Mouse (Mus musculus): ENCODE measurements around the gene Trpm5. TPM values are rescaled to one million over a fixed set of nuclear protein-coding genes. Genes with fewer than 3 reads are reported as not detected.
A peak's percentile ranks its signal among the peaks of the same experiment; 100 is the strongest.

Trpm5 gene
- total and polyA plus RNA-seq, 3 experiments, result 1.7 to 1.9 TPM; not detected in 1

- TF ChIP-seq USF2 (IDR thresholded peaks at IDR 0.05; ENCODE audit: borderline replicate concordance in 1 of 2, insufficient read depth in 1 of 2, low read depth in 1 of 2, low read length in 2 of 2) (no peak), E2F4 (IDR thresholded peaks at IDR 0.05; ENCODE audit: borderline replicate concordance, low read depth, low read length) (no peak), POLR2AphosphoS5 (IDR thresholded peaks at IDR 0.05; ENCODE audit: borderline replicate concordance, low read depth, low read length) (no peak)
Measured at GRCm38 (mm10) chr7:143057667-143058220, 36.7 kb downstream of the Trpm5 start (continued).

DNA sequence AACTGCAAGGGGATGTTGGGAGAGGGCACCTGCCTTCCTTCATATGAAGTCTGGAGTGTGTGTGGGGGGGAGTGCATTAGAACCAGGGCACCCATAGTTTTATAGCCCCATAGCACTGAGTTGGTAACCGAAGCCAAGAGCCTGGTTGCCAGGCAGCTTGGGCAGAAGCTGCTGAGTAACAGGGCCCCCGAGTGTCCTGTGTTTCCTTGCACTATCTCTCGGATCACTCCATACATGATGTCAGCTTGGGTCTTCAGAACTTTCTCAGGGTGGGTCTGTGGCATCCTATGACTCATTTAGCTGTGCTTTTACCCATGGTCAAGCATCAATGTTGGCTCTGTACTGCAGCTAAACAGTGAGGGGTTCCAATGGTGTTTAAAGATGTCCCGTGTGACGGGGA, 37.4 kb downstream of the Trpm5 start:
- Histone ChIP-seq H3K79me2 (ENCODE audit: control insufficient read depth, insufficient read depth, low read length, poor library complexity) (peaks cover 26% of the 10 kb centered on the region), H3K9me3 (replicated peaks; ENCODE audit: insufficient read depth, low read length) (no peaks in the 10 kb centered on the region), H3K4me3 (ENCODE audit: control insufficient read depth in 1 of 2, insufficient read depth in 1 of 2, low read depth in 2 of 2, low read length in 2 of 2) (no peak overlapping the region), H3K27ac (ENCODE audit: control insufficient read depth, low read depth, low read length) (peak overlapping the region; percentile 95), H3K27me3 (ENCODE audit: control insufficient read depth in 1 of 2, insufficient read depth in 2 of 2, low read length in 2 of 2) (no peaks in the 10 kb centered on the region), H3K36me3 (ENCODE audit: control insufficient read depth in 1 of 2, insufficient read depth in 2 of 2, low read length in 2 of 2) (peaks cover 0 to 58% of the 10 kb centered on the region in 2 experiments; a peak in 2 of 4 replicates), H3K4me1 (ENCODE audit: control insufficient read depth in 1 of 2, insufficient read depth in 2 of 2, low read length in 2 of 2) (peaks cover 38 to 63% of the 10 kb centered on the region in 2 experiments), H3K9ac (ENCODE audit: control insufficient read depth, low read depth, low read length, poor library complexity, severe bottlenecking) (peak overlapping the region; percentile 36)
- DNase-seq (ENCODE audit: low read depth, low spot score), result no peak
- TF ChIP-seq GATA1 (IDR thresholded peaks at IDR 0.05; ENCODE audit: low read depth, low read length) (no peak), ETS1 (IDR thresholded peaks at IDR 0.05; ENCODE audit: low read depth, low read length) (0 out of 2 replicates have a peak, but pooled peaks have one; percentile 10)

DNA sequence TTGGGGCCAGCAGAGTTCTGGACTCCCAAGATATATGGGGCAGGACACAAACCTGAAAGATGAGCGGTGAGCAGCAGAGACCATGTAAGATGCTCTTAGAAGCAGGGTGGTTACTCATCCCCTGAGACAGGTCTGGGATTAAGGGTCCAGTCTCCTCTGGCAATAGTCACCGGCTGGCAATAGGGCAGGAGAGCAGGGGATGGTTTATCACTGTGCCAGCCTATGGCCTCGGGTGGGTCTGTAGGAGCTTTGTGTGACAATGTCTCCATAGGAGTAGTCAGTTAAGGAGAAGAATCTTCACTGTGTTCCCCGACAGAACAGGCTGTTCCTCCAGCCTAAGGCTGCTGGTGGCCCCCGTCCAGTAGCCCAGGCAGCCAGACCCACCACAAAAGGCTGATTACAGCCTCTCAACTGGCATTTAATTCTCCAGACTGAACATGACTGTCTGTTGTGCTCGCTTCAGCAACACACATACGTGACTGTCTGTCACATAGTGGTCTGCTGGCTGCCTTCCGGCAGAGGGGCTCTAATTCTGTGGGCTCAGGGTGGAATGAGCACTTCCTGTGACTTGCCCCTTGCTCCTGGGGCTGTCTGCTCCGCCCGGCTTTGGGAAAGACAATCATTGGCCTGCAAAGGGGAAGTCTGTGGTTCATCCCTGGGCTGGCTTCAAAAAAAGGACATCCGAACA, 38.8 kb downstream of the Trpm5 start:
- Histone ChIP-seq H3K4me1 (ENCODE audit: control insufficient read depth in 1 of 2, insufficient read depth in 2 of 2, low read length in 2 of 2) (peaks cover 45 to 68% of the 10 kb centered on the region in 2 experiments), H3K27ac (ENCODE audit: control insufficient read depth, low read depth, low read length) (peak overlapping the region; percentile 45), H3K79me2 (ENCODE audit: control insufficient read depth, insufficient read depth, low read length, poor library complexity) (peaks cover 26% of the 10 kb centered on the region), H3K27me3 (ENCODE audit: control insufficient read depth in 1 of 2, insufficient read depth in 2 of 2, low read length in 2 of 2) (no peaks in the 10 kb centered on the region), H3K9me3 (replicated peaks; ENCODE audit: insufficient read depth, low read length) (no peaks in the 10 kb centered on the region), H3K36me3 (ENCODE audit: control insufficient read depth in 1 of 2, insufficient read depth in 2 of 2, low read length in 2 of 2) (peaks cover 0 to 65% of the 10 kb centered on the region in 2 experiments; a peak in 2 of 4 replicates), H3K9ac (ENCODE audit: control insufficient read depth, low read depth, low read length, poor library complexity, severe bottlenecking) (peak overlapping the region; percentile 31), H3K4me3 (ENCODE audit: control insufficient read depth in 1 of 2, insufficient read depth in 1 of 2, low read depth in 2 of 2, low read length in 2 of 2) (no peak overlapping the region)
- 0 out of 4 replicates have a peak, but pooled peaks of 1 of the 2 experiments have one; percentile 17 for TF ChIP-seq POLR2A (IDR thresholded peaks at IDR 0.05; ENCODE audit: control insufficient read depth in 1 of 2, insufficient read depth in 1 of 2, low read depth in 1 of 2, low read length in 2 of 2, poor library complexity in 1 of 2)
- TF ChIP-seq EP300 (IDR thresholded peaks at IDR 0.05; ENCODE audit: low read depth in 1 of 2, low read length in 2 of 2), result peak in 1 of 2 experiments; percentile 8; a peak in 1 of 4 replicates
- no peak for TF ChIP-seq JUND (IDR thresholded peaks at IDR 0.05; ENCODE audit: low read depth, low read length)
- TF ChIP-seq ELF1 (IDR thresholded peaks at IDR 0.05; ENCODE audit: low read depth, low read length), result 0 out of 2 replicates have a peak, but pooled peaks have one; percentile 8
- DNase-seq (ENCODE audit: low read depth, low spot score), result peak; percentile 46

- Histone ChIP-seq H3K9ac (ENCODE audit: control insufficient read depth, low read depth, low read length, poor library complexity, severe bottlenecking) (peak overlapping the region; percentile 15; the same call in 1 of the 2 replicates), H3K4me1 (ENCODE audit: control insufficient read depth in 1 of 2, insufficient read depth in 2 of 2, low read length in 2 of 2) (peaks cover 45 to 66% of the 10 kb centered on the region in 2 experiments), H3K27me3 (ENCODE audit: control insufficient read depth in 1 of 2, insufficient read depth in 2 of 2, low read length in 2 of 2) (no peaks in the 10 kb centered on the region), H3K4me3 (ENCODE audit: control insufficient read depth in 1 of 2, insufficient read depth in 1 of 2, low read depth in 2 of 2, low read length in 2 of 2) (no peak overlapping the region), H3K36me3 (ENCODE audit: control insufficient read depth in 1 of 2, insufficient read depth in 2 of 2, low read length in 2 of 2) (peaks cover 0 to 64% of the 10 kb centered on the region in 2 experiments; a peak in 2 of 4 replicates), H3K27ac (ENCODE audit: control insufficient read depth, low read depth, low read length) (peak overlapping the region; percentile 23; the same call in 1 of the 2 replicates), H3K79me2 (ENCODE audit: control insufficient read depth, insufficient read depth, low read length, poor library complexity) (peaks cover 25% of the 10 kb centered on the region), H3K9me3 (replicated peaks; ENCODE audit: insufficient read depth, low read length) (no peaks in the 10 kb centered on the region)
- TF ChIP-seq JUND (IDR thresholded peaks at IDR 0.05; ENCODE audit: low read depth, low read length), result no peak
- no peak for TF ChIP-seq MEF2A (IDR thresholded peaks at IDR 0.05; ENCODE audit: extremely low read depth, insufficient replicate concordance, low read depth, low read length, poor library complexity, severe bottlenecking)
- no peak for DNase-seq (ENCODE audit: low read depth, low spot score)
Measured at GRCm38 (mm10) chr7:143055001-143055400, 39.4 kb downstream of the Trpm5 start.

Measured in MEL (cell line).